Mouse (Mus musculus) heart, postnatal 0 days (tissue): ENCODE results near the gene Dynll2.

Experiments used
- CTCF ChIP-seq: IDR thresholded peaks from 2 replicates; pipeline ENCODE4 v1.5.1; 2016; ENCODE audit warnings: antibody characterized with exemption, control low read depth, low read depth
- EP300 ChIP-seq: IDR thresholded peaks from 2 replicates; pipeline ENCODE4 v1.6.1; 2016; ENCODE audit warnings: antibody characterized with exemption, low read depth

- TF ChIP-seq EP300 (no peak), CTCF (no peak)
Observed at GRCm38 (mm10) chr11:87987861-87988260, 528 bp upstream of the Dynll2 start.
